Mouse (Mus musculus) embryonic facial prominence, embryonic 14.5 days (tissue): ENCODE results near the gene Gprin1. TPM values are rescaled to one million over a fixed set of nuclear protein-coding genes. Genes with fewer than 3 reads are reported as not detected.

Experiments used
- ATAC-seq: fragments of 200-750 bp; cut with Nextera tagmentation; 2 replicates; pipeline ENCODE4 v1.8.0; 2017; ENCODE audit warnings: low read depth, moderate number of reproducible peaks, moderate TSS enrichment
- DNase-seq: peaks from one replicate; pipeline ENCODE4 v3.0.0-alpha.2; 2015; ENCODE audit warnings: low spot score
- H3K27ac ChIP-seq: fragments of 300-500 bp; sonication (generic); replicated peaks from 2 replicates; pipeline ENCODE4 v1.5.1; 2014; ENCODE audit warnings: low read depth, mild to moderate bottlenecking, low read length, moderate library complexity
- H3K27me3 ChIP-seq: fragments of 300-500 bp; sonication (generic); replicated peaks from 2 replicates; pipeline ENCODE4 v1.6.1; 2014; ENCODE audit warnings: low read length; ENCODE audit not compliant: control insufficient read depth, insufficient read depth
- H3K36me3 ChIP-seq: fragments of 300-500 bp; sonication (generic); 2 replicates; pipeline ENCODE4 v1.6.1; 2014; ENCODE audit warnings: low read length, mixed read lengths; ENCODE audit not compliant: control insufficient read depth, insufficient read depth
- H3K4me1 ChIP-seq: fragments of 300-500 bp; sonication (generic); 2 replicates; pipeline ENCODE4 v1.6.1; 2014; ENCODE audit warnings: antibody characterized with exemption, low read length; ENCODE audit not compliant: control insufficient read depth, insufficient read depth
- H3K4me2 ChIP-seq: fragments of 300-500 bp; sonication (generic); 2 replicates; pipeline ENCODE4 v1.6.1; 2014; ENCODE audit warnings: low read depth, mild to moderate bottlenecking, low read length, moderate library complexity, mixed read lengths
- H3K4me3 ChIP-seq: fragments of 300-500 bp; sonication (generic); 2 replicates; pipeline ENCODE4 v1.5.1; 2014; ENCODE audit warnings: low read depth, mild to moderate bottlenecking, low read length
- H3K9ac ChIP-seq: fragments of 300-500 bp; sonication (generic); 2 replicates; pipeline ENCODE4 v1.6.1; 2014; ENCODE audit warnings: low read depth, mild to moderate bottlenecking, low read length, moderate library complexity, mixed read lengths
- H3K9me3 ChIP-seq: fragments of 300-500 bp; sonication (generic); 2 replicates; pipeline ENCODE4 v1.6.1; 2016; ENCODE audit warnings: low read length; ENCODE audit not compliant: control insufficient read depth
- WGBS: fragments of 180-500 bp; shearing (Covaris S2); extraction: QIAGEN DNeasy Blood & Tissue Kit; methylation state at CpG from one replicate; pipeline ENCODE4 v1.1.7; 2014; 5-methylcytosine and 5-hydroxymethylcytosine counted together
- polyA plus RNA-seq: library from polyadenylated mRNA; unstranded; fragments of >200 nt; fragmentation: Nextera tagmentation; extraction: Ambion mirVana; gene quantifications from 2 replicates; pipeline ENCODE4 v1.2.1, GENCODE M21; 2014

Gprin1 gene
- 1.4 TPM in 2 replicates for polyA plus RNA-seq

- H3K4me3 ChIP-seq: peak within 1 kb of the TSS; percentile 54
- no peak within 1 kb of the TSS for H3K27ac ChIP-seq
- no peaks in the 10 kb centered on the region for H3K36me3 ChIP-seq
- H3K4me2 ChIP-seq: peak within 1 kb of the TSS; percentile 92
- WGBS: 3% methylated on average over 22 of the region's 29 CpGs
- H3K4me1 ChIP-seq: peaks cover 10% of the 10 kb centered on the region
- H3K9me3 ChIP-seq: no peaks in the 10 kb centered on the region
- DNase-seq: peak; percentile 17
- peak within 1 kb of the TSS; percentile 46 for H3K9ac ChIP-seq
- peaks cover 36% of the 10 kb centered on the region for H3K27me3 ChIP-seq
- peak; percentile 60 for ATAC-seq
Observed at GRCm38 (mm10) chr13:54749864-54750411, at the start of gene Gprin1. Gene Gprin1, minus strand, starts transcription at chr13:54749874.

GRCm38 (mm10) chr13:54798740-54799139 is 49.1 kb upstream of the Gprin1 start:
- Histone ChIP-seq H3K36me3 (no peaks in the 10 kb centered on the region), H3K4me3 (no peak overlapping the region), H3K27ac (no peak overlapping the region), H3K4me2 (no peak overlapping the region), H3K9me3 (no peaks in the 10 kb centered on the region), H3K9ac (no peak overlapping the region), H3K4me1 (no peaks in the 10 kb centered on the region), H3K27me3 (no peaks in the 10 kb centered on the region; the same call in 1 of the 2 replicates)
- DNase-seq (no peak), ATAC-seq (no peak)
- WGBS: 72% methylated on average over 10 of the region's 10 CpGs

GRCm38 (mm10) chr13:54797861-54798643 is 48.4 kb upstream of the Gprin1 start:
- H3K4me1 ChIP-seq: no peaks in the 10 kb centered on the region
- no peaks in the 10 kb centered on the region for H3K9me3 ChIP-seq
- DNase-seq: no peak
- no peak overlapping the region for H3K27ac ChIP-seq
- no peaks in the 10 kb centered on the region for H3K36me3 ChIP-seq
- no peak for ATAC-seq
- 77% methylated on average over 16 of the region's 16 CpGs for WGBS
- H3K4me2 ChIP-seq: no peak overlapping the region
- H3K9ac ChIP-seq: no peak overlapping the region
- H3K27me3 ChIP-seq: no peaks in the 10 kb centered on the region; the same call in 1 of the 2 replicates
- H3K4me3 ChIP-seq: no peak overlapping the region

- H3K4me2 ChIP-seq: no peak overlapping the region
- H3K36me3 ChIP-seq: no peaks in the 10 kb centered on the region
- H3K9me3 ChIP-seq: no peaks in the 10 kb centered on the region
- H3K27me3 ChIP-seq: peaks cover under 1% of the 10 kb centered on the region; the same call in 1 of the 2 replicates
- no peaks in the 10 kb centered on the region for H3K4me1 ChIP-seq
- H3K4me3 ChIP-seq: no peak overlapping the region
- ATAC-seq (no peak), DNase-seq (peak; percentile 34)
- WGBS: 27% methylated on average over 4 of the region's 4 CpGs
- H3K9ac ChIP-seq: no peak overlapping the region
- H3K27ac ChIP-seq: no peak overlapping the region
Observed at GRCm38 (mm10) chr13:54797356-54797755, 47.7 kb upstream of the Gprin1 start.

GRCm38 (mm10) chr13:54794843-54795242 is 45.2 kb upstream of the Gprin1 start:
- no peaks in the 10 kb centered on the region for H3K36me3 ChIP-seq
- no peak overlapping the region for H3K4me3 ChIP-seq
- H3K9me3 ChIP-seq: no peaks in the 10 kb centered on the region
- ATAC-seq: no peak
- no peak overlapping the region for H3K9ac ChIP-seq
- WGBS: 47% methylated on average over 5 of the region's 5 CpGs
- no peak overlapping the region for H3K4me2 ChIP-seq
- no peak for DNase-seq
- H3K27me3 ChIP-seq: peaks cover 17% of the 10 kb centered on the region
- peaks cover 5% of the 10 kb centered on the region; the same call in 1 of the 2 replicates for H3K4me1 ChIP-seq
- H3K27ac ChIP-seq: no peak overlapping the region

- no peak overlapping the region for H3K27ac ChIP-seq
- H3K36me3 ChIP-seq: no peaks in the 10 kb centered on the region
- ATAC-seq: no peak
- no peak for DNase-seq
- H3K27me3 ChIP-seq: peaks cover 17% of the 10 kb centered on the region
- peaks cover 11% of the 10 kb centered on the region for H3K4me1 ChIP-seq
- no peaks in the 10 kb centered on the region for H3K9me3 ChIP-seq
- H3K4me3 ChIP-seq: no peak overlapping the region
- no peak overlapping the region for H3K9ac ChIP-seq
- H3K4me2 ChIP-seq: no peak overlapping the region
- WGBS: 71% methylated on average over 12 of the region's 16 CpGs
Observed at GRCm38 (mm10) chr13:54794002-54794577, 44.4 kb upstream of the Gprin1 start.

GRCm38 (mm10) chr13:54792259-54793230 is 42.9 kb upstream of the Gprin1 start:
- Histone ChIP-seq H3K27me3 (peaks cover 17% of the 10 kb centered on the region), H3K36me3 (no peaks in the 10 kb centered on the region), H3K27ac (no peak overlapping the region), H3K4me1 (peaks cover 13% of the 10 kb centered on the region), H3K4me2 (no peak overlapping the region), H3K9me3 (no peaks in the 10 kb centered on the region), H3K4me3 (no peak overlapping the region), H3K9ac (no peak overlapping the region)
- ATAC-seq (no peak), DNase-seq (no peak)
- 17% methylated on average over 21 of the region's 21 CpGs for WGBS
